In the genomic region with DNA sequence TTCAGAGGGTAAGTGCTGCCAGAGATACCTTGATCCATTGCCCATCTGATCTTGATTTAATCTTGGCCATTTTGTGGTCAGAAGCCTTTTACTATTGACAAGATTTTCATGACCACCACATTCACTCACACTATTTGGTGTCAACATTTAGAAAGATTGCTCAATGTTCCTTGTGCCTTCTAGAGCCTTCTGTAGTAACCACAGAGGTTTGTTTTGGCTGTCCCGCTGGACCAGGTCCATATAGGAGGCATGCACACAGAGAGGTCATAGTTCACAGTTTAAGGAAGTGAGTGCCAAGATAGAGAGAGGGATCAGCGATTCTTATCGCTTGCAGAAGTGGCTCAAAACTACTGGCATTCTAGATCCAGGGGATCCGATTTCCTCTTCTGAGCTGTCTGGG, we compare ENCODE assay signal across 13 mouse cellular contexts. TPM values are rescaled to one million over a fixed set of nuclear protein-coding genes. Genes with fewer than 3 reads are reported as not detected.
A peak's percentile ranks its signal among the peaks of the same experiment; 100 is the strongest.
DNase-seq lines count a peak whose midpoint lies in the region; ATAC-seq lines count a peak whose summit lies in the region.
"Had no signal": no experiment of that assay in that cellular context is flagged by ENCODE, and none has a peak within 500 bp of the region (broad histone marks: within the 10 kb centered on the region; RNA-seq: fewer than 3 reads in every experiment).

No protein-coding gene starts in this region.

- no peaks in the 10 kb centered on the region for H3K36me3 ChIP-seq in hindbrain, embryonic 13.5 days
- H3K36me3 ChIP-seq: kidney, embryonic 15.5 days; liver, embryonic 13.5 days had no signal

- H3K4me1 ChIP-seq in hindbrain, embryonic 13.5 days (replicated peaks): no peaks in the 10 kb centered on the region

- no peak overlapping the region for H3K27ac ChIP-seq in hindbrain, embryonic 13.5 days
- H3K27ac ChIP-seq: kidney, embryonic 15.5 days; liver, embryonic 13.5 days had no signal

- 80% methylated on average over 4 of the region's 4 CpGs for WGBS in hindbrain, embryonic 13.5 days

- no peaks in the 10 kb centered on the region for H3K27me3 ChIP-seq in hindbrain, embryonic 13.5 days
- H3K27me3 ChIP-seq: CH12.LX; kidney, embryonic 15.5 days; liver, embryonic 13.5 days had no signal

- H3K4me2 ChIP-seq in hindbrain, embryonic 13.5 days: no peak overlapping the region
- H3K4me2 ChIP-seq: kidney, embryonic 15.5 days; liver, embryonic 13.5 days had no signal

- H3K9ac ChIP-seq in hindbrain, embryonic 13.5 days: no peak overlapping the region
- H3K9ac ChIP-seq: kidney, embryonic 15.5 days; liver, embryonic 13.5 days had no signal

- H3K4me3 ChIP-seq in hindbrain, embryonic 13.5 days: no peak overlapping the region
- H3K4me3 ChIP-seq: kidney, embryonic 15.5 days; liver, embryonic 13.5 days had no signal

- DNase-seq in heart, adult 18-20 months: peak; percentile 40 to 70
- no peak for DNase-seq in heart, postnatal 4 days
- DNase-seq in 3T3-L1 (ENCODE audit: low read depth, low spot score): peak; percentile 87
- peak; percentile 41 for DNase-seq in lung, postnatal 14 days
- no peak for DNase-seq in natural killer cell, adult 2 months (ENCODE audit: low spot score in 2 of 2)
- DNase-seq in frontal cortex, postnatal 36 days (ENCODE audit: low spot score in 2 of 2): no peak
- DNase-seq: gastrocnemius, postnatal 14 days; heart, postnatal 14 days; liver, embryonic 13.5 days had no signal

- no peaks in the 10 kb centered on the region for H3K9me3 ChIP-seq in hindbrain, embryonic 13.5 days
- H3K9me3 ChIP-seq: kidney, embryonic 15.5 days; liver, embryonic 13.5 days had no signal

- peak; percentile 72 for ATAC-seq in common myeloid progenitor, adult 5-6 weeks (replicated peaks; ENCODE audit: low read depth, poor library complexity, severe bottlenecking)
- ATAC-seq in hindbrain, embryonic 13.5 days (ENCODE audit: low FRiP score): no peak

RNA-seq across cellular contexts. Expression of a gene that starts 48.7 kb away (rescaled TPM):
- 10 to 100 TPM; 31.2 to 41.1 TPM for total RNA-seq in heart, adult 18-20 months (2021)
- 100 to 1,000 TPM; 160 to 168 TPM for total RNA-seq in heart, postnatal 4 days (2021)
- 118 TPM in 2 replicates for total RNA-seq in common myeloid progenitor, adult 5-6 weeks (2017)
- 7.4 and 8.2 TPM in 2 replicates for polyA plus RNA-seq in hindbrain, embryonic 13.5 days (2015; fragmentation: Nextera tagmentation; extraction: Ambion mirVana)

Comparison
In these comparisons a context has a peak if more than half of its experiments do, and no peak if none do; other contexts are left out.
1. DNase-seq: peak in heart, adult 18-20 months (2 of 2), 3T3-L1 (single experiment) and lung, postnatal 14 days (single experiment); none in heart, postnatal 4 days (single experiment), natural killer cell, adult 2 months (0 of 2) and frontal cortex, postnatal 36 days (0 of 2).